Mouse (Mus musculus) hindbrain, embryonic 13.5 days (tissue): ENCODE measurements around the gene Mc1r. TPM values are rescaled to one million over a fixed set of nuclear protein-coding genes. Genes with fewer than 3 reads are reported as not detected.

ENCODE experiments used
- polyA plus RNA-seq: library from polyadenylated mRNA; unstranded; fragments of >200 nt; fragmentation: Nextera tagmentation; extraction: Ambion mirVana; gene quantifications from 2 replicates; pipeline ENCODE4 v1.2.1, GENCODE M21; 2015

Gene Mc1r
- polyA plus RNA-seq, 1 experiment from 2014 or later: 0.17 TPM

Other genes starting within 250 kb of the Mc1r start
- 1.5 and 2.2 TPM in 2 replicates for gene Sult5a1, start 248.8 kb upstream of the Mc1r start, polyA plus RNA-seq
- gene Dpep1, start 220.9 kb upstream of the Mc1r start, polyA plus RNA-seq: 0.35 TPM in 1 of 2 replicates, not detected in the other
- 202 and 209 TPM in 2 replicates for gene Chmp1a, start 194.3 kb upstream of the Mc1r start, polyA plus RNA-seq
- gene Spata33, start 194.3 kb upstream of the Mc1r start, polyA plus RNA-seq: 7.8 and 8.4 TPM in 2 replicates
- gene Cdk10, start 182.3 kb upstream of the Mc1r start, polyA plus RNA-seq: 44.0 and 46.9 TPM in 2 replicates
- 4.1 and 4.4 TPM in 2 replicates for gene Spata2l, start 170.9 kb upstream of the Mc1r start, polyA plus RNA-seq
- 24.3 and 26.0 TPM in 2 replicates for gene Zfp276, start 152.9 kb upstream of the Mc1r start, polyA plus RNA-seq
- 51.1 and 52.9 TPM in 2 replicates for gene Vps9d1, start 152.8 kb upstream of the Mc1r start, polyA plus RNA-seq
- gene Fanca, start 88.5 kb upstream of the Mc1r start, polyA plus RNA-seq: 7.8 and 11.1 TPM in 2 replicates
- 39.1 and 39.6 TPM in 2 replicates for gene Spire2, start 74.4 kb upstream of the Mc1r start, polyA plus RNA-seq
- 273 and 284 TPM in 2 replicates for gene Tcf25, start 33.4 kb upstream of the Mc1r start, polyA plus RNA-seq
- 1,817 and 1,895 TPM in 2 replicates for gene Tubb3, start 4.3 kb downstream of the Mc1r start, polyA plus RNA-seq
- 42.2 and 44.3 TPM in 2 replicates for gene Def8, start 16.4 kb downstream of the Mc1r start, polyA plus RNA-seq
- 57.8 and 62.4 TPM in 2 replicates for gene Afg3l1, start 70.8 kb downstream of the Mc1r start, polyA plus RNA-seq
- gene Dbndd1, start 108.4 kb downstream of the Mc1r start, polyA plus RNA-seq: 85.6 and 93.6 TPM in 2 replicates
- gene Gas8, start 111.7 kb downstream of the Mc1r start, polyA plus RNA-seq: 42.5 and 44.8 TPM in 2 replicates
- 11.3 and 12.2 TPM in 2 replicates for gene Rhou, start 246.8 kb downstream of the Mc1r start, polyA plus RNA-seq